Mouse (Mus musculus): ENCODE results near the gene Strap.

The Strap gene

GRCm38 (mm10) chr6:137776981-137777380, 42.1 kb downstream of the Strap start:
- no peak for DNase-seq (ENCODE audit: low spot score)

GRCm38 (mm10) chr6:137783899-137784637, 49.2 kb downstream of the Strap start:
- no peak for DNase-seq (ENCODE audit: low spot score)

- DNase-seq (ENCODE audit: low spot score), result no peak
These were observed 54.2 kb downstream of the Strap start for GRCm38 (mm10) chr6:137788976-137789590.

DNA sequence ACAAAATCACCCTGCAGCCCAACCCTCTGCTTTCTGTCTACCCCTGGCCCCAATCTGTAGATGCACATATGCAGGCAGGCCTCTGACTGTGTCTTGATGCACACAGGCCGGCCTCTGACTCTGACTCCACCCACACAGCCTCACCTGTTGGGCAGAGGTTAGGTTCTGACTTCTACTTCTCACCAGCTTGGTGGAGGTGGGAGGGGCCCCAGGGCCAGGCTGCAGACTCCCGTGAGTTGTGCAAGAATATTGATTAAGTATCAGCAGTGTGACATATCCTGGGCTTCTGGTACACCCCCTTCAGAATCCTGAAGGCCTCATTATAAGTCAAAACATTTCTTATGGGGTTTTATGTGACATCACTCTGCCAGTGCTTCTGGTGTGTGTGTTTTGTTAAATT, 54.8 kb downstream of the Strap start:
- DNase-seq (ENCODE audit: low spot score), result no peak

DNA sequence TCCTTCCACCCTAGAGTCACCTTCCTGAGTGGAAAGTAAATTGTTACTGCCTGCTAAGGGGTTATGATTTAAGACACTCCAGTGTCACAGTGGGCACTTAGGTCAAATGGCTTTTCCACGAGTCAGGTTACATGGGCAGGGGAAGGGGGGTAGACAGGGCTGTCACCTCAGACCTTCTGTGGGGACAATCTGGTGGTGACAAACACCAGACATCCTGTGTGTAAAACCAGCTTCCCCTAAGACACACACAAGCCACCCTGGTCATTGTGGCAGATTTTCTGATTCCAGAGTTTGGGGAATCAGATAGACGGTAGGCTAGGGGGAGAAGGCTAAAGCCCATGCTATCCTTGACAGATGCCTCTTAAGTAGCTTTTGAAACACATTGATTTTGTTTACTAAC, 60.6 kb downstream of the Strap start:
- no peak for DNase-seq (ENCODE audit: low spot score)

DNA sequence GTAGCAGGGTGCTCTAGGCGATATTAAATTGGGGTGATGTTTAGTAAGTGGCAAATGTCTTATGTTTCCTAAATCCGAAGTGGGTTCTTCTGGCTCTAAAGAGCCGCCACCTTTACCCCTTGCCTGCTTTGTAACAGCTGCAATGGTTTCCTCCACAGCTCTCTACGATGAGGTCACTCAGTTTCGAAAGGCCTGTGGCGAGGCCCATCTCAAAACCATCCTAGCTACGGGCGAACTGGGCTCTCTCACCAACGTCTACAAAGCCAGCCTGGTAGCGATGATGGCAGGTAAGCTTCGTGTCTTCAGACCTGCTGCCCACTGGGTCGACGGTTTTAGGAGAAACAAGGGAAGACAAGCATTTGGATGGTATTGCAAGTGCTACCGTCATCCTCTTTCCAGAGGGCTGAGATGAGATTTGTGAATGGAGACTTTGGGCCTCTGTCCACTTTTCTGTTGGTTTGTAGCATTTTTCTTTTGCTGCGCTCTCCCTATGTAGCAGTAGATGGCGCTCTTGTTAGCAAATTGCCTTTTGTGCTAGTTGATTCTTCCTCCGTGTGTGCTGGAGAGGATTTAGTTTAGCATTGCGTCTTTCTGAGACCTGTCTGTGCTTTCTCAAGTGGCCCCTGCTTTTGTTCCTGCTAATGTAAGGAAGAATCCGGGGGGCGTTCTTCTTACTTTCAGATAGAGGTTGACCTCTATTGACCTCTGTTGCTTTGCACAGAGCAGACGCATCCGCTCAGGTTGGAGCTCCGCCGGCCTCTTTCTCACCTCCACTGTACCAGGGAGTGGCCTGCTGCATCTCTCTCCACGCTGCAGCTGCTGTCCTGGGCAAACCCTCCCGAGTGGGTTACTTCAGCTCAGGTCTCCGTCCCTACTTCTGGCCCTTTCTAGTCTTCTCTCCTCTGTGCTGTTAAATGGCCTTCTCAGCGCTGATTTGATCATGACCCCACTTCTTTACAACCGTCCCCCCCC, 62.0 kb downstream of the Strap start:
- DNase-seq (ENCODE audit: low spot score), result no peak

DNA sequence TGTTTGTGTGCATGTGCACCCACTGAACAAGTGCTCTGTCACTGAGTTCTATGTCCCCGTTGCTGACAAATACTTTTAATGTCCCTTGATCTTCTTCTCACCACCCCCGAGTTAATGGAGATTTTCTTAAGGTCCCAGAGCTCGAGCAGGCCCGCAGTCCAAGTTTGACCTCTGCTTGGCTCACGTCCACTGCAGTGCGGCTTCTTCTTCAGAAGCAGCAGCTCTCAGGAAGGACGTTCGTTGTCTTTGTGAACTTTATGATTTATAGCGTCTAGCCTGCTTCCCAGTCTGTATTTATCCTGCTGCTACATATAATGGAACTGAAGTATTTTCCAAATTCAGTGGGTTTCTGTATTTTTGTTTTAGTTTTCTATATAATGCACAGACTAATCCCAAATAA, 64.4 kb downstream of the Strap start:
- DNase-seq (ENCODE audit: low spot score), result no peak

All from ovary, postnatal 36 days (tissue).